Mouse (Mus musculus) MEL (cell line): ENCODE results near the gene Samsn1. TPM values are rescaled to one million over a fixed set of nuclear protein-coding genes. Genes with fewer than 3 reads are reported as not detected.

ENCODE experiments used
- DNase-seq: peaks from one replicate; pipeline ENCODE4 v3.0.0; 2011; ENCODE audit warnings: low read depth, low spot score
- H3K27ac ChIP-seq: 2 replicates; pipeline ENCODE4 v1.5.1; 2012; ENCODE audit warnings: low read depth, mild to moderate bottlenecking, control low read depth, low read length, moderate library complexity; ENCODE audit not compliant: control insufficient read depth
- H3K27me3 ChIP-seq, 2 experiments: fragments of 150-350 bp in 1 of 2; sonication (generic) in 1 of 2; 2 replicates each; pipeline ENCODE4 v1.6.1; 2012; ENCODE audit warnings: low read length in 2 of 2, mild to moderate bottlenecking in 2 of 2, improper control_type of control experiment in 1 of 2, moderate library complexity in 1 of 2; ENCODE audit not compliant: insufficient read depth in 2 of 2, control insufficient read depth in 1 of 2
- H3K36me3 ChIP-seq, 2 experiments: 2 replicates each; pipeline ENCODE4 v1.6.1; 2012 to 2014; ENCODE audit warnings: low read length in 2 of 2, improper control_type of control experiment in 1 of 2, inconsistent platforms in 1 of 2, mild to moderate bottlenecking in 1 of 2; ENCODE audit not compliant: insufficient read depth in 2 of 2, control insufficient read depth in 1 of 2
- H3K4me1 ChIP-seq, 2 experiments: fragments of 150-350 bp in 1 of 2; sonication (generic) in 1 of 2; 2 replicates each; pipeline ENCODE4 v1.6.1; 2012; ENCODE audit warnings: low read length in 2 of 2, improper control_type of control experiment in 1 of 2, mild to moderate bottlenecking in 1 of 2; ENCODE audit not compliant: insufficient read depth in 2 of 2, control insufficient read depth in 1 of 2
- H3K4me3 ChIP-seq, 2 experiments: fragments of 150-350 bp in 1 of 2; sonication (generic) in 1 of 2; 2 replicates each; pipeline ENCODE4 v1.5.1; 2012; ENCODE audit warnings: low read depth in 2 of 2, low read length in 2 of 2, mild to moderate bottlenecking in 2 of 2, moderate library complexity in 2 of 2, control low read depth in 1 of 2, improper control_type of control experiment in 1 of 2; ENCODE audit not compliant: control insufficient read depth in 1 of 2, insufficient read depth in 1 of 2
- H3K79me2 ChIP-seq: 2 replicates; pipeline ENCODE4 v1.6.1; 2012; ENCODE audit warnings: mild to moderate bottlenecking, low read length, moderate library complexity; ENCODE audit not compliant: control insufficient read depth, poor library complexity, insufficient read depth
- H3K9ac ChIP-seq: 2 replicates; pipeline ENCODE4 v1.6.1; 2012; ENCODE audit warnings: low read depth, mild to moderate bottlenecking, control low read depth, low read length, moderate library complexity; ENCODE audit not compliant: control insufficient read depth, poor library complexity, severe bottlenecking
- H3K9me3 ChIP-seq: fragments of 150-350 bp; sonication (generic); replicated peaks from 2 replicates; pipeline ENCODE4 v1.6.1; 2012; ENCODE audit warnings: mild to moderate bottlenecking, low read length, improper control_type of control experiment, moderate library complexity; ENCODE audit not compliant: insufficient read depth
- BHLHE40 ChIP-seq: IDR thresholded peaks from 2 replicates; pipeline ENCODE4 v1.6.1; 2012; ENCODE audit warnings: low read depth, mild to moderate bottlenecking, inconsistent platforms, low read length, improper control_type of control experiment, borderline replicate concordance
- CHD2 ChIP-seq: IDR thresholded peaks from 2 replicates; pipeline ENCODE4 v1.6.1; 2011; ENCODE audit warnings: low read length, improper control_type of control experiment
- E2F4 ChIP-seq: IDR thresholded peaks from 2 replicates; pipeline ENCODE4 v1.6.1; 2011; ENCODE audit warnings: low read depth, low read length, improper control_type of control experiment, borderline replicate concordance
- EP300 ChIP-seq, 2 experiments: IDR thresholded peaks; 2 replicates each; pipeline ENCODE4 v1.6.1; 2011; ENCODE audit warnings: improper control_type of control experiment in 2 of 2, low read length in 2 of 2, low read depth in 1 of 2, mild to moderate bottlenecking in 1 of 2
- ETS1 ChIP-seq: IDR thresholded peaks from 2 replicates; pipeline ENCODE4 v1.6.1; 2012; ENCODE audit warnings: low read depth, mild to moderate bottlenecking, inconsistent platforms, low read length, improper control_type of control experiment, moderate library complexity
- HCFC1 ChIP-seq: IDR thresholded peaks from 2 replicates; pipeline ENCODE4 v1.6.1; 2012; ENCODE audit warnings: low read depth, mild to moderate bottlenecking, inconsistent platforms, low read length, improper control_type of control experiment, moderate library complexity
- JUND ChIP-seq: IDR thresholded peaks from 2 replicates; pipeline ENCODE4 v1.6.1; 2011; ENCODE audit warnings: low read depth, mild to moderate bottlenecking, improper control_type of control experiment, low read length
- MAZ ChIP-seq: IDR thresholded peaks from 2 replicates; pipeline ENCODE4 v1.6.1; 2012; ENCODE audit warnings: low read depth, mild to moderate bottlenecking, inconsistent platforms, low read length, improper control_type of control experiment
- MEF2A ChIP-seq: IDR thresholded peaks from 2 replicates; pipeline ENCODE4 v1.6.1; 2014; ENCODE audit warnings: low read depth, mild to moderate bottlenecking, inconsistent platforms, low read length, improper control_type of control experiment; ENCODE audit not compliant: poor library complexity, insufficient replicate concordance, severe bottlenecking; ENCODE audit errors: extremely low read depth
- MYC ChIP-seq: IDR thresholded peaks from 2 replicates; pipeline ENCODE4 v1.6.1; 2011; ENCODE audit warnings: low read depth, mild to moderate bottlenecking, low read length, improper control_type of control experiment, moderate library complexity
- POLR2A ChIP-seq, 2 experiments: IDR thresholded peaks; 2 replicates each; pipeline ENCODE4 v1.6.1; 2011 to 2012; ENCODE audit warnings: low read length in 2 of 2, mild to moderate bottlenecking in 2 of 2, control low read depth in 1 of 2, improper control_type of control experiment in 1 of 2, low read depth in 1 of 2, moderate library complexity in 1 of 2; ENCODE audit not compliant: control insufficient read depth in 1 of 2, insufficient read depth in 1 of 2, poor library complexity in 1 of 2
- RAD21 ChIP-seq: IDR thresholded peaks from 2 replicates; pipeline ENCODE4 v1.6.1; 2011; ENCODE audit warnings: mild to moderate bottlenecking, low read depth, low read length, improper control_type of control experiment
- RCOR1 ChIP-seq: IDR thresholded peaks from 2 replicates; pipeline ENCODE4 v1.6.1; 2012; ENCODE audit warnings: low read depth, mild to moderate bottlenecking, inconsistent platforms, low read length, improper control_type of control experiment
- TAL1 ChIP-seq: IDR thresholded peaks from 2 replicates; pipeline ENCODE4 v1.6.1; 2012; ENCODE audit warnings: mild to moderate bottlenecking, inconsistent platforms, low read length, moderate library complexity, mixed read lengths
- TBP ChIP-seq: IDR thresholded peaks from 2 replicates; pipeline ENCODE4 v1.8.0; 2011; ENCODE audit warnings: low read depth, low read length, improper control_type of control experiment
- USF1 ChIP-seq: IDR thresholded peaks from 2 replicates; pipeline ENCODE4 v1.6.1; 2014; ENCODE audit warnings: low read depth, mild to moderate bottlenecking, inconsistent platforms, low read length, improper control_type of control experiment, moderate library complexity
- USF2 ChIP-seq, 2 experiments: IDR thresholded peaks; 2 replicates each; pipeline ENCODE4 v1.6.1; 2011 to 2012; ENCODE audit warnings: improper control_type of control experiment in 2 of 2, low read length in 2 of 2, borderline replicate concordance in 1 of 2, inconsistent platforms in 1 of 2, low read depth in 1 of 2, mild to moderate bottlenecking in 1 of 2; ENCODE audit not compliant: insufficient read depth in 1 of 2
- ZNF384 ChIP-seq: IDR thresholded peaks from 2 replicates; pipeline ENCODE4 v1.6.1; 2012; ENCODE audit warnings: low read depth, mild to moderate bottlenecking, inconsistent platforms, low read length, improper control_type of control experiment
- polyA plus RNA-seq, 2 experiments: library from polyadenylated mRNA; stranded (reverse) in 1 of 2; unstranded in 1 of 2; fragments of >175 nt in 1 of 2; fragments of >200 nt in 1 of 2; gene quantifications; 2 replicates each; pipeline versions ENCODE4 v1.2.1 to v1.2.4; 2012; ENCODE audit warnings: low replicate concordance in 2 of 2, low read depth in 1 of 2; ENCODE audit not compliant: insufficient read length in 2 of 2, insufficient read depth in 1 of 2, missing spikeins in 1 of 2
- total RNA-seq: library from RNA; depleted of rRNA; stranded (reverse); fragments of 300-350 nt; gene quantifications from 2 replicates; pipeline ENCODE4 v1.2.3, GENCODE M21; 2012

The Samsn1 gene
- total and polyA plus RNA-seq, 3 experiments, result 55.2 to 205 (median 63.0) TPM

DNA sequence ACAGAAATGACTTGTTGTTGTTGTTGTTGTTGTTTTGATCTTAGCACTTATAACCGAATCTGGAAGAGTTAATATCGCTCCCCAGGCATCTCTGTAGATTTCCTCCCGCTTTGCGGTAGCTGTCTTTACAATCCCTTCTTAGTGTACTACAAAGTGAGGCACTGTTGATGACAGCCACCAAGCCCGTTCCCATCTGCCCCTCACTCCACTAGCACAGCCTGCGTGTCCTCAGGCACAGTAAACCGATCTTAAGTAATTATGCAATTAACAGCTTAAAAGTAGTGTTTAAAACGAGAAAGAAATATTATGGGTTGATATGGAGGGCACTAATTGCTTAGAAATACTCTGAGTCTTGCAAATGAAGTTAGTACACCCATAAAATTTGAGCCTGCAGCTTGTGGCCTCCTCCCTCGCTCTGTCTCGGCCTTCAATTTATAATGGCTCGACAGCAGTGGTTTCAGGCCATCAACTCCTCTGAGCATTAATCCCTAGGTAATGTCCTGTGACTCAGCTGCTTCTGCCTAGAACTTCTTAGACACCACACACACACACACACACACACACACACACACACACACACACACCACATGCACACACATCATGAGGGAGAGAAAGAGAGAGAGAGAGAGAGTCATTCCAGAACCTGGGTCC is 46.3 kb downstream of the Samsn1 start:
- no peaks in the 10 kb centered on the region; the same call in 1 of the 2 replicates for H3K9me3 ChIP-seq
- H3K79me2 ChIP-seq, result no peaks in the 10 kb centered on the region
- no peak overlapping the region for H3K4me3 ChIP-seq
- H3K27ac ChIP-seq, result no peak overlapping the region
- no peaks in the 10 kb centered on the region for H3K36me3 ChIP-seq
- H3K27me3 ChIP-seq, result no peaks in the 10 kb centered on the region
- TF ChIP-seq TBP (no peak), HCFC1 (no peak), USF2 (IDR thresholded peaks at IDR 0.05; ENCODE audit: borderline replicate concordance in 1 of 2, insufficient read depth in 1 of 2, low read depth in 1 of 2, low read length in 2 of 2) (no peak), MYC (no peak), ETS1 (no peak), POLR2A (IDR thresholded peaks at IDR 0.05; ENCODE audit: control insufficient read depth in 1 of 2, insufficient read depth in 1 of 2, low read depth in 1 of 2, low read length in 2 of 2, poor library complexity in 1 of 2) (no peak), CHD2 (no peak), ZNF384 (no peak), JUND (no peak), USF1 (no peak)
- no peak overlapping the region for H3K9ac ChIP-seq
- DNase-seq, result no peak
- H3K4me1 ChIP-seq, result no peaks in the 10 kb centered on the region

DNA sequence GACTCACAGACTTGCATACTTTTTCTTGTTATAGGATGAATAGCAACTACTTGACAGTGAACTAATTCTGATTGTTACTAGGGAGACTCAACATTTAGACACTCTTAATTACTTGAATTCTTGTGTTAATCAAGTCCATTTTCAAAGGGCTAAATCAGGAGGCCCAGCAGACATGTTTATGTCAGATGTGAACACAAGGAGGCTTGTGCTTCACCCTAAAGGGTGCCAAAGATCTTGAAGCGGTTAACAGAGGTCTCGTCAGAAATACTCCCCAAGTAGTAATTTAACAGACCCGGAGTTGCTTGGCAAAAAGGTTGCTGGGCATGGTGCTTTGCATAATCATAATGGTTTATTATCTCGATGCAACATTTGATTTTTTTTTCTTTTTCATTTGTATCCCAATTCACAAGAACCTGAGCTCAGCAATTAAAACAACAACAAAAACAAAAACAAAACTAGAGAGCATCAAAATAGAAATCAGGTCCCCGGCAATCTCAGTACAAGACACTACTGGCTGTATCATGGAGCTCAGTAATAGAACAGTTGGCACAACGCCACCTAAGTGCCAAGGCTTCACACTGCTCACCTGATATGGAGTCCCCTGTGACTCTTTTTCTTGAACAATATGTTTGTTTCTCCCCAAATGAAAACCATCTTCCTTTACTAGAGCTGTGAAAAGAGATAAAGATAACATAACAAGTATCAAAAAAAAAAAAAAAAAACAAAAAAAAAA is 51.6 kb downstream of the Samsn1 start:
- Histone ChIP-seq H3K79me2 (no peaks in the 10 kb centered on the region), H3K9ac (no peak overlapping the region), H3K36me3 (no peaks in the 10 kb centered on the region), H3K27ac (no peak overlapping the region), H3K4me1 (no peaks in the 10 kb centered on the region), H3K4me3 (no peak overlapping the region), H3K9me3 (no peaks in the 10 kb centered on the region; the same call in 1 of the 2 replicates), H3K27me3 (no peaks in the 10 kb centered on the region)
- no peak for DNase-seq
- TF ChIP-seq RCOR1, result no peak
- no peak for TF ChIP-seq JUND
- no peak for TF ChIP-seq POLR2A (IDR thresholded peaks at IDR 0.05; ENCODE audit: control insufficient read depth in 1 of 2, insufficient read depth in 1 of 2, low read depth in 1 of 2, low read length in 2 of 2, poor library complexity in 1 of 2)

DNA sequence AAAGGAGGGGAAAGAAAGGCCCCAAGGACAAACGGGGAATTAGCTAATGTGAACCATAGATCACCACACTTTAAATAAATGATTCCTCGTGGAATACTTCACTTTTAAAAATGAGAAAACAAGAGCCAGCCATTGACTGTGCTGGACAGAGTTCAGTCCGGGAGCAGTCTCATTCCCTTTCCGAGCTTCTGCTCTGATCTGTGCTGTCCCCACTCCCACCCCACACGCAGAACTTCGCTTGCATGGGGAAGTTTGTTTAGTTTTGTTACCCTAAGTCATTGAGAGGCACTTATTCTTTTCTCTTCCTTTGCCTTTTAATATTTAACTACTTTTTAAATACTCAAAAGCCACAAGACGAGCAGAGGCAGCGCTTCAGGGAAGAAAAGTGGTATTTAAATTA is 60.1 kb downstream of the Samsn1 start:
- Histone ChIP-seq H3K36me3 (no peaks in the 10 kb centered on the region), H3K27me3 (no peaks in the 10 kb centered on the region), H3K4me1 (no peaks in the 10 kb centered on the region), H3K4me3 (no peak overlapping the region), H3K9me3 (no peaks in the 10 kb centered on the region), H3K9ac (no peak overlapping the region), H3K27ac (no peak overlapping the region), H3K79me2 (no peaks in the 10 kb centered on the region)
- no peak for TF ChIP-seq EP300 (IDR thresholded peaks at IDR 0.05; ENCODE audit: low read depth in 1 of 2, low read length in 2 of 2)
- no peak for TF ChIP-seq HCFC1
- TF ChIP-seq MAZ, result no peak
- TF ChIP-seq BHLHE40, result no peak
- TF ChIP-seq TBP, result no peak
- no peak for TF ChIP-seq E2F4
- no peak for TF ChIP-seq USF1
- TF ChIP-seq TAL1, result no peak
- TF ChIP-seq RAD21, result no peak
- no peak for TF ChIP-seq MEF2A
- no peak for DNase-seq
